Mouse (Mus musculus): ENCODE data around the gene Lrrtm4. TPM values are rescaled to one million over a fixed set of nuclear protein-coding genes. Genes with fewer than 3 reads are reported as not detected.

Lrrtm4 gene
- polyA plus RNA-seq, 1 experiment from 2014 or later: 2.4 TPM

DNA sequence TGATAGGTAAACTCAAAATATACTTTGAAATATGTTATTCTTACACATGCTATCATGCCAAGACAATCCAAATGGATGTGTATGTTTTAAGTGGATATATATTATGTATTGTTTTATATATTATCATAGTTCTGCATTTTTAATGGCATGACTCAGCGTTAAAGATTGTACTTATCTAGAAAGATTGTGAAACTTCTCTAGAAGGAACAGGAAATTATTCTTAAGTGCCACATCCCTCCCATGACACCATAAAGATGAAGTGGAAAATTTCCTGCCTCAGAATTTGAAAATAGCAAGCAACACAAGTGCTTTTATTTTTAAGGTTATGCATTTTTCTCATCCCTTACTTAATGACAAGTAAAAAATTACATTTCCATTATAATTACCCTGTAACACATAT lies 563.5 kb downstream of the Lrrtm4 start:
- ATAC-seq (ENCODE audit: low FRiP score, low read depth): no peak
- Histone ChIP-seq H3K4me2 (replicated peaks) (no peak overlapping the region), H3K4me3 (no peak overlapping the region), H3K9me3 (no peaks in the 10 kb centered on the region), H3K9ac (no peak overlapping the region), H3K36me3 (no peaks in the 10 kb centered on the region), H3K27me3 (no peaks in the 10 kb centered on the region), H3K27ac (no peak overlapping the region), H3K4me1 (no peaks in the 10 kb centered on the region)
- 85% methylated on average over 1 of the region's 1 CpGs for WGBS

- ATAC-seq (ENCODE audit: low FRiP score, low read depth): no peak
- whole genome bisulfite sequencing: 72% methylated on average over 1 of the region's 1 CpGs
Measured at GRCm38 (mm10) chr6:80589776-80590175, 571.1 kb downstream of the Lrrtm4 start.

GRCm38 (mm10) chr6:80619508-80619907 lies 600.8 kb downstream of the Lrrtm4 start:
- 84% methylated on average over 2 of the region's 2 CpGs for WGBS

More at GRCm38 (mm10) chr6:80589776-80590175, 571.1 kb downstream of the Lrrtm4 start:
- Histone ChIP-seq H3K4me1 (no peaks in the 10 kb centered on the region), H3K4me2 (replicated peaks) (no peak overlapping the region), H3K36me3 (no peaks in the 10 kb centered on the region), H3K9me3 (no peaks in the 10 kb centered on the region), H3K4me3 (no peak overlapping the region), H3K27ac (no peak overlapping the region), H3K27me3 (no peaks in the 10 kb centered on the region), H3K9ac (no peak overlapping the region)

GRCm38 (mm10) chr6:80622676-80623334 lies 604.1 kb downstream of the Lrrtm4 start:
- H3K9ac ChIP-seq: no peak overlapping the region
- H3K27ac ChIP-seq: no peak overlapping the region
- H3K36me3 ChIP-seq: no peaks in the 10 kb centered on the region
- no peaks in the 10 kb centered on the region for H3K9me3 ChIP-seq
- H3K4me3 ChIP-seq: no peak overlapping the region
- no peak overlapping the region for H3K4me2 ChIP-seq (replicated peaks)
- H3K4me1 ChIP-seq: no peaks in the 10 kb centered on the region
- ATAC-seq (ENCODE audit: low FRiP score, low read depth): no peak
- no peaks in the 10 kb centered on the region for H3K27me3 ChIP-seq
- WGBS: 71% methylated on average over 6 of the region's 6 CpGs

More at GRCm38 (mm10) chr6:80619508-80619907, 600.8 kb downstream of the Lrrtm4 start:
- Histone ChIP-seq H3K4me2 (replicated peaks) (no peak overlapping the region), H3K9ac (no peak overlapping the region), H3K27ac (no peak overlapping the region), H3K4me3 (no peak overlapping the region), H3K27me3 (no peaks in the 10 kb centered on the region), H3K9me3 (no peaks in the 10 kb centered on the region), H3K36me3 (no peaks in the 10 kb centered on the region), H3K4me1 (no peaks in the 10 kb centered on the region)
- ATAC-seq (ENCODE audit: low FRiP score, low read depth): no peak

GRCm38 (mm10) chr6:80625509-80625908 lies 606.8 kb downstream of the Lrrtm4 start:
- no peak overlapping the region for H3K27ac ChIP-seq
- H3K4me3 ChIP-seq: no peak overlapping the region
- no peaks in the 10 kb centered on the region for H3K36me3 ChIP-seq
- H3K4me2 ChIP-seq (replicated peaks): no peak overlapping the region
- H3K27me3 ChIP-seq: no peaks in the 10 kb centered on the region
- 83% methylated on average over 4 of the region's 4 CpGs for WGBS
- no peaks in the 10 kb centered on the region for H3K9me3 ChIP-seq
- no peaks in the 10 kb centered on the region for H3K4me1 ChIP-seq
- no peak overlapping the region for H3K9ac ChIP-seq
- no peak for ATAC-seq (ENCODE audit: low FRiP score, low read depth)

DNA sequence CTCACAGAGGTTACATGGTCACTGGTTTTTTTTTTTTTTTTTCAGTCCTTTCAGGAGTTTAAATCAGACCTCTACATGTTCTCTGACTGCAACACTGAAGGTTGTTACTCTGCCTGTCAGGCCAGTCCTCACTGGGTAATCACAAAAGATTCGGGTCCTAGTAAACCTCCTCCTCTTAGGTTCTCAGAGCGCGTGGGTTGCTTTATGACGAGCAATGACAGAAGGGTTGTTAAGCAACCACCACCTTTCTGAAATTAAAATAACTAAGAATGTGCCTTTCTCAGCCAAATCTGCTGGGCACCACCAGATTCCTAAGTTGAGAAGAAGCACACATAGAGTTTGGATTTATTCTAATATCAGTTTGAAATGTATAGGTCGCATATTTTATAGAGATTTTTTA lies 644.1 kb downstream of the Lrrtm4 start:
- 87% methylated on average over 5 of the region's 5 CpGs for WGBS

GRCm38 (mm10) chr6:80664039-80664438 lies 645.4 kb downstream of the Lrrtm4 start:
- Histone ChIP-seq H3K36me3 (no peaks in the 10 kb centered on the region), H3K27ac (no peak overlapping the region), H3K4me2 (replicated peaks) (no peak overlapping the region), H3K4me3 (no peak overlapping the region), H3K9ac (no peak overlapping the region), H3K4me1 (no peaks in the 10 kb centered on the region), H3K27me3 (no peaks in the 10 kb centered on the region), H3K9me3 (no peaks in the 10 kb centered on the region)
- 79% methylated on average over 4 of the region's 4 CpGs for WGBS
- ATAC-seq (ENCODE audit: low FRiP score, low read depth): no peak

More for the DNA sequence above, 644.1 kb downstream of the Lrrtm4 start:
- Histone ChIP-seq H3K9me3 (no peaks in the 10 kb centered on the region), H3K9ac (no peak overlapping the region), H3K4me2 (replicated peaks) (no peak overlapping the region), H3K27ac (no peak overlapping the region), H3K4me1 (no peaks in the 10 kb centered on the region), H3K4me3 (no peak overlapping the region), H3K36me3 (no peaks in the 10 kb centered on the region), H3K27me3 (no peaks in the 10 kb centered on the region)
- no peak for ATAC-seq (ENCODE audit: low FRiP score, low read depth)

DNA sequence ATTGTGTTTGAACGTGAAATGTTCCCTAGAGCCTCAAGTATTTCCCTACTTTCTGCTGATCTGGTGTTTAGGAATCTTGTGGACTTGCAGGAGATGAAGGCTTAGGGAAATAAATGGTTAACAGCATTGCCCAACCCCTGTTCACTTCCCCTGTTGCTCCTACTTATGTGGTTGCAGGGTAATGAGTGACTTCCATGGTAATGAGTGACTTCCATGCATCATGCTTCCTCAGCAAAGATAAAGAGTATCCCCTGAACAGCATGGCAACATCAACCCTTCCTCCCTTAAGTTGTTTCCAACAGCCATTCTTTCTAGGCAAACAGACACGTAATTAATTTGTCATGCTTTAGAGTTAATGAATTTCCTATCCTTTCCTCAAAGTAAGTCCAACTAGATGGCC lies 685.5 kb downstream of the Lrrtm4 start:
- Histone ChIP-seq H3K4me2 (replicated peaks) (no peak overlapping the region), H3K9me3 (no peaks in the 10 kb centered on the region), H3K4me3 (no peak overlapping the region), H3K27ac (no peak overlapping the region), H3K4me1 (no peaks in the 10 kb centered on the region; the same call in 1 of the 2 replicates), H3K36me3 (no peaks in the 10 kb centered on the region), H3K27me3 (no peaks in the 10 kb centered on the region), H3K9ac (no peak overlapping the region)
- WGBS: 59% methylated on average over 2 of the region's 2 CpGs
- ATAC-seq (ENCODE audit: low FRiP score, low read depth): no peak

GRCm38 (mm10) chr6:80720468-80720867 lies 701.8 kb downstream of the Lrrtm4 start:
- 88% methylated on average over 5 of the region's 5 CpGs for WGBS
- no peaks in the 10 kb centered on the region for H3K36me3 ChIP-seq
- ATAC-seq (ENCODE audit: low FRiP score, low read depth): no peak
- H3K27me3 ChIP-seq: no peaks in the 10 kb centered on the region
- no peaks in the 10 kb centered on the region for H3K4me1 ChIP-seq
- H3K4me2 ChIP-seq (replicated peaks): no peak overlapping the region
- no peaks in the 10 kb centered on the region for H3K9me3 ChIP-seq
- no peak overlapping the region for H3K4me3 ChIP-seq
- H3K9ac ChIP-seq: no peak overlapping the region
- H3K27ac ChIP-seq: no peak overlapping the region

GRCm38 (mm10) chr6:80733416-80733815 lies 714.7 kb downstream of the Lrrtm4 start:
- H3K27ac ChIP-seq: no peak overlapping the region

DNA sequence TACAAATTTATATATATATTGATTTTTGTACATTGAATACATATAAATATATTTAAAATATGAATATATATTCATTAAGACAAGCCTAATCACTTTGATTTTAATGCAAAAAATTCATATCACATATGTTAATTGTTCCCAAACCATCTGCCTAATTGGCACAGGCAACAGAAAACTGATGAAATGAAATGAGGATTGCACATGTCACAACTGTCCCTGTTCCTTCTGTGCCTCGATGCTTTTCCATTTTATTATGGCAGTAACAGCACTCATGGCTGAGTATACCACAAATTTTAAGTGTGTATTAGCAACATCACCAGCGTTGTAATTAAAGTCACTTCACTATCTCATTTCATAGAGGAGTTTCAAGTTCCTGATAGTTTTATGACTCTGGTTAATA lies 732.1 kb downstream of the Lrrtm4 start:
- H3K36me3 ChIP-seq: no peaks in the 10 kb centered on the region
- no peak overlapping the region for H3K9ac ChIP-seq
- no peak overlapping the region for H3K4me3 ChIP-seq
- no peaks in the 10 kb centered on the region for H3K9me3 ChIP-seq
- no peaks in the 10 kb centered on the region for H3K27me3 ChIP-seq
- WGBS: 68% methylated on average over 2 of the region's 2 CpGs
- H3K4me1 ChIP-seq: no peaks in the 10 kb centered on the region
- ATAC-seq (ENCODE audit: low FRiP score, low read depth): no peak
- no peak overlapping the region for H3K4me2 ChIP-seq (replicated peaks)
- H3K27ac ChIP-seq: no peak overlapping the region

More at GRCm38 (mm10) chr6:80733416-80733815, 714.7 kb downstream of the Lrrtm4 start:
- Histone ChIP-seq H3K4me3 (no peak overlapping the region), H3K9ac (no peak overlapping the region), H3K27me3 (no peaks in the 10 kb centered on the region), H3K36me3 (no peaks in the 10 kb centered on the region), H3K4me2 (replicated peaks) (no peak overlapping the region), H3K9me3 (no peaks in the 10 kb centered on the region), H3K4me1 (no peaks in the 10 kb centered on the region)
- no peak for ATAC-seq (ENCODE audit: low FRiP score, low read depth)
- WGBS: 83% methylated on average over 3 of the region's 3 CpGs

DNA sequence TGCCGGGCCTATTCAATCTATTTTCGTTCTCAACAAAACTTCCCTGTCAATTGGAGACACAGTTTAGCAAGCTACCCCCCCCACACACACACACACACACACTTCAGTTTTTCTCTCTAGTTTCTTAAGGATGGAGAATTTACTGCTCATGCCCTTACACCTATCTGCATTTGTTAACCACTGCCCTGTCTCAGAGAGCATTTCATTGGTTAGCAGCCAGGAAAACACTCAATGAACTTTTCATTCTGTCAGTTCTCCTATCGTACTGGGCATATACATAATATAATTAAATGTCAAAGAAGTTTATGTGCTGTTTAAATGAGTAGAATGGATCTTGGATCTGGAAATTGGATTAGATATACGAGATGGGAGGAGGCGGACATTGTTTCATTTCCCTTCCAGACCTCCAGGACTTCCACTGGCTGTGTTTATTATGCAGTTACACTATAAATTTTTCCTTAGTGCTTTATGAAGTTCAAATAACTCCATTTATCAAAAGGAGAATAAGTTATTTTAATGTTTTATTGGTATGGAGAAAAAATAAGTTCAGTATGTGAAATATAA lies 742.0 kb downstream of the Lrrtm4 start:
- Histone ChIP-seq H3K27ac (no peak overlapping the region), H3K4me1 (no peaks in the 10 kb centered on the region), H3K27me3 (no peaks in the 10 kb centered on the region), H3K4me3 (no peak overlapping the region), H3K9me3 (no peaks in the 10 kb centered on the region), H3K36me3 (no peaks in the 10 kb centered on the region), H3K4me2 (replicated peaks) (no peak overlapping the region), H3K9ac (no peak overlapping the region)
- WGBS: 63% methylated on average over 5 of the region's 5 CpGs
- no peak; the same call in 1 of the 2 replicates for ATAC-seq (ENCODE audit: low FRiP score, low read depth)

DNA sequence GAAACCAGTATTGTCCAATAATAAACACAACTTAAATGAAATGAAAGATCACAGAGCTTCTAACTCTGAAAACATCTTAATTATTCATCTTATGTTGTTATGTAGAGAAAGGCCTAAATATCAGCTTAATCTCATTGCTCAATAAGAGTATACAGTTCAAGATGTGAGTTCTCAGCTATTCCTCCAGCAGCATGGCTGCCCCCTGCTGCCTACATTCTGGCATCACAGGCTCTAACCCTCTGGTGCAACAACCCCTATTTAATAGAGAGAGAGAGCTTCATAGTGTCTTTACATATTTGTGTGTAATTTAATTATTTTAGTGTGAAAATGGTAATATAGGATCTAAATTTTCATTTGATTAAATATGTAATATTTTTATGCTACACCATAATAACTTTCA lies 767.6 kb downstream of the Lrrtm4 start:
- no peak for ATAC-seq (ENCODE audit: low FRiP score, low read depth)
- Histone ChIP-seq H3K4me1 (no peaks in the 10 kb centered on the region), H3K4me2 (replicated peaks) (no peak overlapping the region), H3K4me3 (no peak overlapping the region), H3K9me3 (no peaks in the 10 kb centered on the region), H3K27ac (no peak overlapping the region), H3K36me3 (no peaks in the 10 kb centered on the region), H3K27me3 (no peaks in the 10 kb centered on the region), H3K9ac (no peak overlapping the region)
